Mouse (Mus musculus): ENCODE measurements around the gene Pygo2.
"Not testable (repeated sequence)": the region's sequence is repeated elsewhere in the genome, so short reads cannot be mapped to it uniquely, and the experiment has no call there.

The Pygo2 gene

DNA sequence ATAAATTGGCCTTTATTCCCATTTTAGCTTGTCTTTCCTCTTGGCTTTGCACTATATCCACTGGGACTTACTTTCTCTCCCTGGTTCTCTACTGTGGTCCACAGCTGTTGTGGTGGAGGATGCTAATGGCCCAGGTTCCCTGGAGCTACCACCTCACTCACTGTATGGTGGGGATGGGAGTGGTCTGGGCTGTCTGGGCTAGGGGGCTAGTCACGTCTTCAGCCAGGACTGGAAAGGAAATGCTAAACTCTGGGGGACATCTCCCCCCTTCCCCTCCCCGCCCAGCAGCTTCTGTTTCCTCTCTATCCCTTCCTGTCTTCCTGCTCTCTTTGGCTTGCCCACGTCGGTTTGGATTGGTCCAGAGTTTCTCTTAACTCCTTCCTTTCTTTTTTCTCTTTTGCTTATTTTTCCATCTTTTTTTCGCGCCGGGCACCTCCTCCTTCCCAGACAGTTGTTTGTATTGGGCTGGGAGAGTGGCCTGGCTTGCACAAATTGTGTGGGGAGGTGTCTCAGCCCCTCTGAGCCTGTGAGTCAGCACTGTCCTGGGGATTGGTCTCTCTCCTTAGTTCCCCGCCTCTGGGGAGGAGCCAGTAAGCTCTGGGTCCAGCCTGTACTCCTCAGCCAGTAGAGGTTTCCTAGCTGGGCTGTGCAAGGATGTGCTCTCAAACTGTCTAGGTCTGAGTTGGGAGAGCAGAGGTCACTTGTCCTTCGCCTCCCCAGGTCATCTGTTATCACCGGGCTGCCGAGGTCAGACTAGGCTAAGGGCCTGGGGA lies 8.8 kb upstream of the Pygo2 start:
- DNase-seq, result no peak

DNA sequence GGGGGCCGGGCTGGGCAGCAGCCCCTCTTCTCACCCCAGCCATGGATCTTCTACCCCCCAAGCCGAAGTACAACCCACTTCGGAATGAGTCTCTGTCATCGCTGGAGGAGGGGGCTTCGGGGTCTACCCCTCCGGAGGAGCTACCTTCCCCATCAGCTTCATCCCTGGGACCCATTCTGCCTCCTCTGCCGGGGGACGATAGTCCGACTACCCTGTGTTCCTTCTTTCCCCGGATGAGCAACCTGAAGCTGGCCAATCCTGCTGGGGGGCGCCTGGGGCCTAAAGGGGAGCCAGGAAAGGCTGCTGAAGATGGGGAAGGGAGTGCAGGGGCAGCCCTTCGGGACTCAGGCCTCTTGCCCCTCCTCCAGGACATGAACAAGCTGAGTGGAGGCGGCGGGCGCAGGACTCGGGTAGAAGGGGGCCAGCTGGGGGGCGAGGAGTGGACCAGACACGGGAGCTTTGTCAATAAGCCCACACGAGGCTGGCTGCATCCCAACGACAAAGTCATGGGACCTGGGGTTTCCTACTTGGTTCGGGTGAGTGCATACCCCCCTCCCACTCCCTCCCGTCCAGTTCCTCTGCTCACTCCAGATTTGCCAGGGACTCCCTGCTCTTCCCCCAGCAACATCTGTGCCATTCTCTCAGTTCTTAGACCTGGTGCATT lies 8.1 kb upstream of the Pygo2 start:
- no peak for DNase-seq

DNA sequence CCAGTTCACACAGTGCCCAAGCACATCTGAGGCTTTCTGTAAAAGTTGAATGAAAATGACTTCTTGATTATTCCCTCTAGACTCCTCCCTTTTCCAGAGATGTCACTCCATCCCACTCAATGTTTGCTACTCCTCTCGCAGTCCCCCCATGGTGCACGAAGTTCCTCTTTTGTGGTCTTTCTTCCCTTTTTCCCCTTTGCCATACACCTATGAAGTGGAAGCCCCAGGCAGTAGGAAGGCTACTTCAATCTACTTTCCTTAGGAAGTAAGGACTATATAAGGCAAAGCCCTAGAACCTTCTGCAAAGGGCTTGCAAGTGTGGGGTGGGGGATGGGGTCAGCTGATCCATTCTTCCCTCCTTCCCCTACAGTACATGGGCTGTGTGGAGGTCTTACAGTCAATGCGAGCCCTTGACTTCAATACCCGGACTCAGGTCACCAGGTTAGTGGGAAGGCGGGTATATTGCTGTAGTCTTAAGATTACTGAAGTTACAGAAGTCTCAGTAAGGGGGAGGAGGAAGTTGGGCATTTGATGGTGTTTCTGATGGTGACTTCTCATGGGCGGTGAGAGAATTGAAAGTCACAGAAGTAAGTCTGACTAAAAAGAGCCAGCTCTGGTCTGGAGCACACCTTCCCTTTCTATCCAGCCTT lies 7.3 kb upstream of the Pygo2 start:
- no peak for DNase-seq

DNA sequence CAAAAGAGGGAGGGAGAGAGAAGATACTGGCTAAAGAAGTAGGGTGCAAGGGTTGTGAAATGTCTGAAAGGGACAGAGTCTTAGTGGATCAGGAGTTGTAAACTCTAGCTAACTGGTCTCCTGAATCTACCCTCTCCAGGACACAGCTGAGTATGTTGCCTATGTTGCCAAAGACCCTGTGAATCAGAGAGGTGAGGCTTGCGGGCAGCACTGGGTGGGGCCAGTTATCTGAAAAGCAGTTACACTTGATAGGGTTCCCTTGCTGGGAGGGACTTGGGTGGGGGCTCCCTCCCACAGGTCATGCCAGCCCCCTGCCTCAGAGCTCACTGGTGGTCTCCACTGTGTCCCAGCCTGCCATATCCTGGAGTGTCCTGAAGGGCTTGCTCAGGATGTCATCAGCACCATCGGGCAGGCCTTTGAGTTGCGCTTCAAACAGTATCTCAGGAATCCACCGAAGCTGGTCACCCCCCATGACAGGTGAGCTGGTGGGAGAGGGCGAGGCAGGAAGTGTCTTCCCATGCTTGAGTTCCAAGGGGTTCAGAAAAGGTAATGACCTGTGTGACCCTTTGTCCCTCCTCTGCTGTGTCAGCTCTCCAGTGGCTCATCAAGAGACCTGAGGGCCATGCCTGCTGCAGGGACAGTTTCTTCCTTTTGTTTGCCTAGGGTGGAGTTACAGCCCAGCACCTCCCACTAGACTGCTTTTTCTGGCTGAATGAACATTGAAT lies 5.4 kb upstream of the Pygo2 start:
- DNase-seq, result no peak

DNA sequence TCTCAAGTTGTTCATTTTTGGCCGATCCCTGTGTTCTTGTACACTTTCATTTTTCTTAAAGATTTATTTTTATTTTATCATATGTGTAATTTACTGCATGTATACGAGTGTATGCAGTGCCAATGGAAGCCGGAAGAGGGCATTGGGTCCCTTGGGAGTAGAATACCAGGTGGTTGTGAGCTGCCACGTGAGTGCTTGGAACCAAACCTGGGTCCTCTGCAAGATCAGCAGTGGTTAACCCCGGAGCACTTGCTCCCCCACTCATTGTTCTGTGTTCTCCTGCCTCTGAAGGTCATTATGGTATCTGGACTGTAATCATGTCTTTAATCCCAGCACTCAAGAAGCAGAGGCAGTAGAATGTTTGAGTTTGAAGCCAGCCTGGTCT lies 4.9 kb upstream of the Pygo2 start:
- DNase-seq, result no peak

DNA sequence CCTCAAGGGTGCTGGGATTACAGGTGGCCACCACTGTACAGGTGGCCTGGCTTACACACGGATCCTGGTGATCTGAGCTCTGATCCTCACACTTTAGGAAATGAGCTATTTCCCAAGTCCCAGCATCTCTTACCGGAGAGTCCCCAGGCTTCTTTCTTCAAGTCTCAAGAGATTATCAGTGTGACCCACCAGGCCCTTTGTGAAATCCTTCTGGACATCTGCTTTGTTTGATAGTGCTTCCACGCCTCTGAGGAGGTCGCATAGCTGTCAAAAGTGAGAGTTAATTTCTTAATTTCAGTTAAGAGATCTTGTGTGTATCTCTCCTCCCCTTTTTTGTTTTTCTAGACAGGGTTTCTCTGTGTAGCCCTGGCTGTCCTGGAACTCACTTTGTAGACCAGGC lies 4.1 kb upstream of the Pygo2 start:
- no peak for DNase-seq

DNA sequence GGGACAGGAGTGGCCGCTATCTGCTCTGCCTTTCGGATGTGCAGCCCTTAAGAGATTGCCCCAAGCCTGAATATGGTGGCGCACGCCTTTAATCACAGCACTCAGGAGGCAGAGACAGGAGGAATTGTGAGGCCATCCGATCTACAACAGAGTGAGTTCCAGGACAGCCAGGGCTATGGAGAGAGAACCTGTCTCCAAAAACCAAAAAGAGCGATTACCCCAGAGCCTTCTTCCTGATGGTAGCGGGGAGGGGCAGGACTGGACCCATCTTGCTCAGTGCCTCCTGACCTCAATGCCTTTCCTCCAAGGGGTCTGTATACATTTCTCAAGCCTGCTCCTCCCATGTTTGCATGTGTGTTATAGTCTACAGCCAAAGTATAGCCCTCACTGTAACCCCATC lies 993 bp upstream of the Pygo2 start:
- not testable (repeated sequence) for DNase-seq

DNA sequence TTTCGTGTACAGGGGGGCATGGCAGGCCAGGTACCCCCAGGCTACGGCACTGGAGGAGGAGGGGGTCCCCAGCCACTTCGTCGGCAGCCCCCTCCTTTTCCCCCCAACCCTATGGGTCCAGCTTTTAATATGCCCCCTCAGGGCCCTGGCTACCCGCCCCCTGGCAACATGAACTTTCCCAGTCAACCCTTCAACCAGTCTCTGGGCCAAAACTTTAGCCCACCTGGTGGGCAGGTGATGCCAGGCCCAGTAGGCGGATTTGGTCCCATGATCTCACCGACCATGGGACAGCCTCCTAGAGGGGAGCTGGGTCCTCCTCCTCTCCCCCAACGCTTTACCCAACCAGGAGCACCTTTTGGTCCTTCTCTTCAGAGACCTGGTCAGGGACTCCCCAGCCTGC lies 2.6 kb downstream of the Pygo2 start:
- DNase-seq, result no peak

DNA sequence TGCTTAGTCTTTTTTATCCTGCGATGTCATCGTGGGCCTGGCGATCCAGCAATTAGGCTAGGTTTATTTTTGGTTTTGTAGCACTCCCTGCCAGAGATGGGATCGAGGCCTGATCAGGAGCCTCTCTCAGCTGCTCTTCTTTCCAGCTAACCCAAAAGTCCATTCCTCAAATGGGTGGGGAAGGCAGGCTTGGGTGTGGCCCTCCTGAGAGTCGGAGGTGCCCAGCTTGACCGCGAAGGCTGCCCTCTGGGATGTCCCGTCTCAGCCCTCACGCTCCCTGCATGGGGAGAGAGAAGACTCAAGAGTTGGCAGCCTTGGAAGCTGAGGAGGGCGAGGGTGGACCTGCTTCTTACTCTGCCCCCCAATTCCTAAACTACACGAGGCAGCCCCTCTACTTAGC lies 4.5 kb downstream of the Pygo2 start:
- no peak for DNase-seq

DNA sequence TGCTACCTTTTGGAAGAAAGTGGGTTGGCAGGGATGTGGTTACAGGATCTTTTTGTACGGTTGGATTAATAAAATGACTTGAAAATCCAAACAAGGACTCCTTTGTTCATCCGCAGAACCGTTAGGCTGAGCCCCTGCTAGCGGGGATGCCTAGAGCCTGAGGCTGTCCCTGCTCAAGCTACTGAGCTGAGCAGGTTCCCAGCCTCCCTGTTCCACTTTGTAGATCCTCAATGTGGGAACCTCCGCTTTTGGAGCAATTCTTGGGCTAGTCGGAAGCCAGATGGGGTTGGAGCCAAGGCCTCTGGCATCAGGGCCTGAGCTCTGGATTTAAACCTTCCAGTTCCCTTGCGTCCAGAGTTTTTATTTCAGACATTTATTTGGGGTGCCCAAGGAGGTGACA lies 5.0 kb downstream of the Pygo2 start:
- DNase-seq, result no peak

DNA sequence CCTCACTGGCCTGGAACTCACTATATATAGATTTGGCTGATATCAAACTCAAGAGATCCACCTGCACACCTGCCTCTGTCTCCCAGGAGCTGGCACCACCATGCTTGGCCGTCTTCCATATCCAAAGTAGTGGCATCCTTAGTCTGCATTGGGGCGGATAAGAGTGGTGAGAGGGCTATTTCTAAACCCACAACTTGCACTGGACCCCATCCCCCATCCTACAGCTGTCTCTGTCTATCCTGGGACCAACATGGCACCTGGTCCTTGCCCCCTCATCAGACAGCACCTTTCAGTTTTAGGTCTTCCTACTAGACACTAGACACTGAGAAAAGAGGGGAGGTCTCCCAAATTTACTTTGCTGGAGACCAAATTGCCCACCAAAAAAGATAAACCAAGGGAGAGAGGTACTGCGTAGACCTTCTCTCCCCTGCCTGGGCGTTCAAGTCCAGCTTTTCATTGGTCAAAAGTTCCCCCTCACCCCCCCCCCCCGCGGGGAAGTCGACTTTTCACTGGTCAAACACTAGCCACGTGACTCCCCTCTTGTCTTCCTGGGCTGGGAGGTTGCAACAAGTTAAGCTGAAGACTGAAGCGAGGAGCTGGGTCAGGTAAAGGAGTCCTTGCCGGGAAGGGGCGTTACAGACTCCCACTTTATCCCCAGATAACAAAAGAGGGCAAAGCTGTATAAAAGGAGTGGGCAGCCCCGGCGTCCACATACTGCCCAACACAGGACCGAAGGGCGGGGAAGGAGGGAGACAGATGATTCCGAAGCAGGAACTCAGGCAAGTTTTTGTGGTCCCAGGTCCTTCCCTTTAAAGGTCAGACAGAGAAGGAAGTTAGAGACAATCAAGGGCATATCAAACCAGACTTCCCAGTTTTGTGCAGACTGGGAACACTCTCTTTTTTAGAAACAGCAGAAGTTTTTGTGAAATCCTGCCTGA lies 6.4 kb downstream of the Pygo2 start, which contains the start of gene Pbxip1:
Gene Pbxip1 (plus strand): TSS at position 531 of the 938 bp plus-strand sequence.
- DNase-seq, result peak; percentile 57 to 65

DNA sequence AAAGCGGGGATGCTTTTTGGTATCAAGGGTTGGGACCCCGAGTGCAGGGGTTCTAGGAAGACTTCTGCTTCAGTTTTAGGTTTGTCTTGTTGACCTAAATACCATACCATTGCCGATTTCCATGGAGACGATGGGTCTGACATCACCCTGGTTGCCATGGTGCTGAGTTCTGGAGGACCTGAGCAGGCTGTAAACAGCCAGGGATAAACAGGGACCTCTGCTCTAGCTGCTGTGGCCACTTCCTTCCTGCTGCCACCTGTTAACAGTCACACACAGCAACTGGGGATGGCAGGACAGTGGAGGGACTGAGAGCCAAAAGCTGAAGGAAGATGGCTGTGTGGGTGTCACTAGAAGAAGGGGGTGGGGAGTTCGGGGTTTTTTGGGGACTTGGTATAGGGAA lies 7.3 kb downstream of the Pygo2 start:
- DNase-seq, result peak in 1 of 2 experiments; percentile 29

DNA sequence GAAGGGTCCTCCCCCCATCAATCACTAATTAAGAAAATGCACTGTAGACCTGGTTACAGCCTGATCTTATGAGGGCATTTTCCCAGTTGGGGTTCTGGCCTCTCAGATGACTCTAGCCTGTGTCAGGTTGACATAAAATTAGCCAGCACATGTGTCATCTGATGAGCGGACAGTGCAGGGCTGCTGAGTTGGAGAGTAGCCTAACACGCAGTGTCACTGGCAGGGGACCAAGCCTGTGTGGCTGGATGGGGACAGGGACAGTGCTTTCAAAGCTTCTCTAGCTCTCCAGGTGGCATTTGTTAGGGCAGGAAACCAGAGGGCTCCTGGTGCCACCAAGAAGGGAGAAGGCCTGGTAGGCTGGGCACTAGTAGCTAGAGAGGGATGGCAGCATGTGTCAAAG lies 10.7 kb downstream of the Pygo2 start:
- DNase-seq, result no peak

DNA sequence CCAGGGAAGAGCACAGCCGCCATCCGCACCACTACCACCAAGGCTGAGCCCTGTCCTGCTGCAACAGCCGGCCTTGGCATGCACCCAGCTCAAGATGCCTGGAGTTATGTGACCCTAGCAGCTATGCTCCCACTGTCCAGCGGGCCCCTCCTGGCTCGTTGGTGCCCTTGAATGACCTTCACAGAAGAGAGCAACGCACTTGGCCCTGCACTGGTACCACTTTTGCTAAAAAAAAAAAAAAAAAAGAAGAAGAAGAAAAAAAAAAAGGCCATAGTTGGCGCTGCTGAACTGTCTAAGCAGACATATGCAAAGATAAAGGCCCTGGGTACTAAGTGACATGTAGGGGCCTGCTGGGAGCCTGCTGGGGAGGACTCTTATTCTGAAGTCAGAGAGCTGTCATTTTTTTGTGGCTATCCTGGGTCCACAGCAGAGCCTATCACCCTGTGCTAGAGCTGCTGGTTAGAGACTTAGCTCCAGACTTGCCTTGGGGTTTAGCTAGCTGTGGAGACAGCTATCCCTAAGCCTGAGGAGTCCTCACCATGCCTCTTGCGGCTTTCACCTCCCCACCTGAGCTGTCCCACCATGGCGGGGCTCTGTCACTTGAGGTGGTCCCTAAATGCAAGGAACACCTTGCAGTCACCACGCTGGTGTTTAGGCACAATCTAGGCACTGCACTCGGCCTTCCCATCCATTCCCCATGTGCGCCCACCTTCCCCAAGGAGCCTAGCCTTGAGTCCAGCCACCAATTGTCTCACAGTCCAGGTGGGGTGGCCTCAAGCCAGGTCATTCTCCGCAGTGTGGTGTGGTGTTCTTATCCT lies 18.9 kb downstream of the Pygo2 start:
- no peak for DNase-seq

DNA sequence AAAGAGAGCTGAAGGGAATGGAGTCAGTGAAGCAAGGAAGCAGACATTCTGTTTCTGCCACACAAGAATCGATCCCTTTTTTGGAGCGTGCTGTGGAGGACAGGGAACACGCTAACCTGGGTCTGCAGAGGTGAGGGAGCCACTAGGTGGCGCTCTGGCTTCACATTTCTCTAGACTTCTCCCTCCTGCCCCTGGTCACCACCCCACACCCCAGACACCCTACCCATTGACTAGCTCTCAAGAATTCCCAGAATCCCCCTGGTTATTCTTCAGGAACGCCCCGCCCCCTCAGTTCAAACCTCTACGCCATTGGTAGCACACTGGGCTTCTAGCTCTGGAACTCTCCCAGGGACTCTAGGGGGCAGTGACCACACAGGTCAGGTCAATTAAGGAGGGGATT lies 19.5 kb downstream of the Pygo2 start:
- DNase-seq, result peak; percentile 50 to 73

DNA sequence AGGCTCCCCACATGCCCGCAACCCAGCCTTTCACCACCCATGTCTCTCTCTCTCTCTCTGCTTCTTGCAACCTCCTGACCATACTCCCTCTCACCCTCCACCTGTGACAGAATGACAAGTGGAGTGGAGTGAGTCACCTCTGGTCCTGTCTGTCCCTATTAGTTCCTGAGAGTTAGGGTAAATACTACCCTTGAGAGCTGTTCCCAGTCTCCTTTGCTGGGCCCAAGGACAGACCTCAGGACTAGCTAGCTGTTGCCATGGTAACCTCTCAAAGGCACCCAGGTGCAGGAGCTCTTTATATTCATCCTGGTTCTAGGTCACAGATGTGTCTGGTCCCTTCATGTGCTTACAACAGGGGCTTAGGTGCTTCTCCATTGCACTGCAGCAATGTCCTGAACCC lies 21.9 kb downstream of the Pygo2 start:
- no peak for DNase-seq

DNA sequence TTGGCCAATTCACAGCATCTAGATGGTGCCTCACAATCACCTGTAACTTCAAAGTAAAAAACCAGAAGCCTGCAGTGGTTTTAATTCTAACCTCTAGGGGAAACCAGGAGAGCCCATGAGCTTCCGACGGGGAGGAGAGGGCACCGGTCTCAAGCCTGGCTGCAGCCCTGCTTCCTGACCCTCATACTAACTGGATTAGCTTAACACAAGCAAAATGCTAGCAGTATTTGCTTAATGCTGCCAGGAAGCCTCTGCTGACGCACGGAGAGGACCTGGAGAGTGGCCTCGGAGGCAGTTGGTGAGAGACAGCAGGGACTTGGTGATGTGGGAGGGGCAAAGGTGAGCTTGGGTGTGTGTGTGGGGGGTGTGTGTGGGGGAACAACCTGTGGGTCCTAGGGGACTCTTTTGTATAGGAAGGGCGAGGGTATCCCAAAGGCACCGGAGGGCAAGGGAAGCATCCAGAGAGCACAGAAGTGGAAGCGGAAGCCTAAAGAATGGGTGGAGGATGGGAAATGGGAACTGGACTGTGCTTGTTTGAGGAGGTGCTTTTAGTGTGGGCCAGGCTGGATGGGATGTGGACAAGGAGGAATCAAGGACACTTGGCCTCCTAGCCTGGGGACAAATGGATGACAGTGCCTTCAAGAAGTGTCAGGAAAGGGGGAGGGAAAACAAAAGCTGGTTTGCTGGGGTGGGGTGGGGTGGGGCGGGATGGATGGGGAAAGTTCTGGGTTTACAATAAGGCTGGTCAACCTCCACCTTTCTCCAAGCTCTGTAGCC lies 24.6 kb downstream of the Pygo2 start, which contains the start of gene Pmvk:
Gene Pmvk (plus strand): TSS at position 141 of the 777 bp plus-strand sequence.
- no peak for DNase-seq

DNA sequence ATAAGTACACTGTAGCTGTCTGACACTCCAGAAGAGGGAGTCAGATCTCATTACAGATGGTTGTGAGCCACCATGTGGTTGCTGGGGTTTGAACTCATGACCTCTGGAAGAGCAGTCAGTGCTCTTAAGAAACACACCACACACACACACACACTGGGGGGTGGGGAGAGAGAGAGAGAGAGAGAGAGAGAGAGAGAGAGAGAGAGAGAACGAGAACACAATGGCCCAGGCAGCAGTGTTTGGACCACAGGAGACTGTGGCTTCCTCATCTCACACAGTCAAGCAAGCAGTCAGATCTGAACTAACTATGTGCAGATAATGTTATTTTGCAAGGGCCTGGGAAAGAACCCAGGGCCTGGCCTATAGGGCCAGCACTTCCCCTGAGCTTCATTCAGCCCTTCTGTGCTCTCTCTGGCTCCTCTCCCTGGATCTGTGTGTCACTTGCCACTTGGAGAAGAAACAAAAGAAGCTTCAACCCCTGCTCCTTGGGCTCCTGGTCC lies 25.8 kb downstream of the Pygo2 start:
- DNase-seq, result no peak

DNA sequence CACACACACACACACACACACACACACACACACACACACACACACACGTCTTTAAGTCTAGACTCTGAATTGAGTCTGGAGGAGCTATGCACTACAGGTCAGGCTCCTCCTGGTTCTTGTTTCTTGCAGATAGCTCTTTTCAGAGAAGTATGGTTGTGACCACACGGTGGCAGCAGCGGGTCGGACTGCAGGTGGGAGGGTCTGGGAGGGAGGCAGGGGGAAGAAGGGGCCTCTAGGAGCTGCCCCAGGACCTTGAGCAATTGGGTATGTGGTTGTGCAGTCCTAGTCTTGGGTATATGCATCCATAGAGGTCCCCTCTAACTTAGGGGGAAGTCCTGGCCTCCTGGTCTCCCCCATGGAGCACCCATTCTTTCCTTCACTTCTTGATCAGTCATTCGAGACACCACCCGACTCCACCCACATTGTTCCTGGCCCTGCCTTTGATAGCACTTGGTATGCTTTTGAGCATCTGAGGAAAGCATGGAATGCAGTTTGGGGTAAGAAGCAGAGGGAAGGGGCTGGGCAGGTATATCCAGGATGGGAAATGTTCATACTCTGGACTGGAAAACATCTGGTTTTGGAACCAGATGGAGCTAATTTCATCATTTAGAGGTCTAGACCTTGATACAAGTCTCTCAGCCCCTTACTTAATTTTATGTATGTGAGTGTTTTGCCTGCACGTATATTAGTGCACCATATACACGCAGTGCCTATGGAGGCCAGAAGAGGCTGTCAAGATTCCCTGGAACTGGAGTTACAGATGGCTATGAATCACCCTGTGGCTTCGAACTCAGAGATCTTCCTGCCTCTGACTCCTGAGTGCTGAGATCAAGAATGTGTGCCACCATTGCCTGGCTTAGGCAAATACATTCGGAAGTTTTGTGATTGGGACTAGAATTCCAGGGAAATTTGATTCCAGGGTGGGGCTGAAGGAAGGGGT lies 27.0 kb downstream of the Pygo2 start:
- peak; percentile 58 to 81 for DNase-seq
